Mouse (Mus musculus) liver, embryonic 14.5 days (tissue): ENCODE measurements around the gene Tmbim1. TPM values are rescaled to one million over a fixed set of nuclear protein-coding genes. Genes with fewer than 3 reads are reported as not detected.

Experiments
- ATAC-seq: fragments of 200-750 bp; cut with Nextera tagmentation; 2 replicates; pipeline ENCODE4 v1.8.0; 2017; ENCODE audit warnings: moderate number of reproducible peaks, mild to moderate bottlenecking, moderate library complexity; ENCODE audit not compliant: insufficient read depth
- DNase-seq, 3 experiments: peaks; one replicate each; pipeline ENCODE4 v3.0.0-alpha.2; 2012 to 2013; ENCODE audit warnings: low read depth in 3 of 3, low spot score in 3 of 3
- H3K27ac ChIP-seq: fragments of 300-500 bp; sonication (generic); 2 replicates; pipeline ENCODE4 v1.5.1; 2014; ENCODE audit warnings: moderate library complexity, mild to moderate bottlenecking, control low read depth, inconsistent platforms
- H3K27me3 ChIP-seq: fragments of 300-500 bp; sonication (generic); 2 replicates; pipeline ENCODE4 v1.6.1; 2014; ENCODE audit warnings: mild to moderate bottlenecking, low read length, moderate library complexity; ENCODE audit not compliant: control insufficient read depth, insufficient read depth
- H3K36me3 ChIP-seq: fragments of 300-500 bp; sonication (generic); replicated peaks from 2 replicates; pipeline ENCODE4 v1.6.1; 2014; ENCODE audit warnings: low read depth; ENCODE audit not compliant: control insufficient read depth, insufficient read depth
- H3K4me1 ChIP-seq, 2 experiments: fragments of 200-500 bp in 1 of 2; fragments of 300-500 bp in 1 of 2; sonication (generic) in 1 of 2; replicated peaks; 2 replicates each; pipeline ENCODE4 v1.6.1; 2012 to 2014; ENCODE audit warnings: antibody characterized with exemption in 1 of 2, inconsistent platforms in 1 of 2, low read length in 1 of 2; ENCODE audit not compliant: control insufficient read depth in 2 of 2, insufficient read depth in 2 of 2
- H3K4me2 ChIP-seq: fragments of 300-500 bp; sonication (generic); 2 replicates; pipeline ENCODE4 v1.6.1; 2014; ENCODE audit warnings: low read depth, mild to moderate bottlenecking, control low read depth, moderate library complexity
- H3K4me3 ChIP-seq, 2 experiments: fragments of 200-500 bp in 1 of 2; fragments of 300-500 bp in 1 of 2; sonication (generic) in 1 of 2; 2 replicates each; pipeline ENCODE4 v1.5.1; 2012 to 2014; ENCODE audit warnings: low read depth in 2 of 2, low read length in 2 of 2, mild to moderate bottlenecking in 2 of 2, control low read depth in 1 of 2, inconsistent platforms in 1 of 2, moderate library complexity in 1 of 2; ENCODE audit not compliant: insufficient read depth in 1 of 2
- H3K9ac ChIP-seq: fragments of 300-500 bp; sonication (generic); replicated peaks from 2 replicates; pipeline ENCODE4 v1.6.1; 2014; ENCODE audit warnings: mild to moderate bottlenecking, control low read depth, moderate library complexity
- H3K9me3 ChIP-seq: fragments of 300-500 bp; sonication (generic); 2 replicates; pipeline ENCODE4 v1.6.1; 2016; ENCODE audit warnings: low read length, mixed read lengths; ENCODE audit not compliant: control insufficient read depth
- CTCF ChIP-seq: IDR thresholded peaks from 2 replicates; pipeline ENCODE4 v1.5.1; 2016; ENCODE audit warnings: antibody characterized with exemption, low read depth, control low read depth
- EP300 ChIP-seq: IDR thresholded peaks from 2 replicates; pipeline ENCODE4 v1.6.1; 2016; ENCODE audit warnings: antibody characterized with exemption, low read depth
- WGBS: fragments of 180-500 bp; shearing (Covaris S2); extraction: QIAGEN DNeasy Blood & Tissue Kit; methylation state at CpG from one replicate; pipeline ENCODE4 v1.1.7; 2014; ENCODE audit not compliant: insufficient replicate concordance; 5-methylcytosine and 5-hydroxymethylcytosine counted together
- polyA plus RNA-seq, 2 experiments: library from polyadenylated mRNA; depleted of rRNA in 1 of 2; stranded (reverse) in 1 of 2; unstranded in 1 of 2; fragments of >200 nt; fragmentation: Nextera tagmentation in 1 of 2; extraction: Ambion mirVana in 1 of 2; gene quantifications; 2 replicates each; pipeline versions ENCODE4 v1.2.1 to v1.2.3; 2012 to 2014

Tmbim1 gene
- polyA plus RNA-seq, 2 experiments = 10.1 to 10.5 TPM

- Histone ChIP-seq H3K27ac (peak overlapping the region; percentile 45; the same call in 1 of the 2 replicates), H3K4me2 (peak overlapping the region; percentile 96), H3K27me3 (no peaks in the 10 kb centered on the region), H3K9me3 (no peaks in the 10 kb centered on the region), H3K36me3 (peaks cover 8% of the 10 kb centered on the region), H3K4me1 (peaks cover 17 to 18% of the 10 kb centered on the region in 2 experiments), H3K4me3 (peak overlapping the region; percentile 74 to 81), H3K9ac (peak overlapping the region; percentile 79)
- DNase-seq (peak in 2 of 3 experiments; percentile 30 to 41), ATAC-seq (peak; percentile 32)
- WGBS = 6% methylated on average over 15 of the region's 15 CpGs
- TF ChIP-seq CTCF (no peak), EP300 (no peak)
These were observed 21.5 kb downstream of the Tmbim1 start for GRCm38 (mm10) chr1:74283686-74284463.

- no peak for ATAC-seq
- H3K9me3 ChIP-seq = no peaks in the 10 kb centered on the region
- peaks cover 9 to 10% of the 10 kb centered on the region in 2 experiments for H3K4me1 ChIP-seq
- H3K27me3 ChIP-seq = no peaks in the 10 kb centered on the region
- no peak overlapping the region for H3K4me3 ChIP-seq
- peaks cover 6% of the 10 kb centered on the region for H3K36me3 ChIP-seq
- no peak for TF ChIP-seq CTCF
- TF ChIP-seq EP300 = no peak
- DNase-seq = no peak
- no peak overlapping the region for H3K9ac ChIP-seq
- no peak overlapping the region for H3K27ac ChIP-seq
- WGBS = 77% methylated on average over 10 of the region's 10 CpGs
- peak overlapping the region; percentile 96 for H3K4me2 ChIP-seq
These were observed 22.4 kb downstream of the Tmbim1 start for GRCm38 (mm10) chr1:74282896-74283625.

DNA sequence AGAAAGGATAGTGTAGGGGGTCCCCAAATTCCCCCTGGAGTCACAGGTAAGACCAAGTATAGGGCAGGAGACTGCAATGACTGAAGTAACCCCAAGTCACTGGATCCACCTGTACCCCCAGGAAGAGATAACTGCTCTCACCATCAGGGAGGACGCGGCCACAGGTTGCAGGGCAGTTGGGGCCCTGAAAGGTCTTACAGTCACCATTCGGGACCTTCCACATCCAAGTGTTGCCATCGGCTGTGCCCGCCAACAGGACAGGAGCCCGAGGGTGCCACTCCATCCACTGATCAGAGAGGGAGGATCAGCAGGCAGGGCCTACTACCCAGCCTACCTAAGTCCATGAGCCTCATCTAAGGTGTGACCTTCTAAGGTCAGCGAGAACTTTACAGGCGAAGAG, 23.5 kb downstream of the Tmbim1 start:
- Histone ChIP-seq H3K36me3 (peaks cover 6% of the 10 kb centered on the region), H3K4me2 (no peak overlapping the region), H3K27me3 (no peaks in the 10 kb centered on the region), H3K4me3 (no peak overlapping the region), H3K9ac (no peak overlapping the region), H3K9me3 (no peaks in the 10 kb centered on the region), H3K4me1 (peaks cover 7 to 10% of the 10 kb centered on the region in 2 experiments; a peak in 3 of 4 replicates), H3K27ac (no peak overlapping the region)
- no peak for ATAC-seq
- TF ChIP-seq EP300 (no peak), CTCF (no peak)
- 80% methylated on average over 8 of the region's 8 CpGs for WGBS
- no peak for DNase-seq

DNA sequence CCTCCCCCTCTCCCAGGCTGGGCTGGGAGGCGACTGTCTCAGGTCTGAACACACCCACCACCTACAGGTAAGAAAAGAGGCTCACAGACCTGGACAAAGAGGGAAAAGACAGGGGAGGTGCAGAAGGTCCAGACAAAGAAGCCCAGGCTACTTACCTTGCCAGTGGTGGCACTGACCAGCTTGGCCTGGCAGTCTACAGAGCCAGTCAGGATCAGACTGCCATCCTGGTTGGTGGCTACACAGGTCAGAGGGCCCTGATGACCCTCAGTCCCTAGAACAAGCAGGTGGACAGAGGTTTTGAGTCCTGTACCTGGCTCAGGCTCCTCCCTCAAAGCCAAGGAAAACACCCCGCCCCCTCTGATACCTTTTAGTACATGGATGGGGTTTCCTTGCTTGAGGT, 24.1 kb downstream of the Tmbim1 start:
- Histone ChIP-seq H3K27me3 (no peaks in the 10 kb centered on the region), H3K4me3 (no peak overlapping the region), H3K36me3 (peaks cover 6% of the 10 kb centered on the region), H3K9ac (no peak overlapping the region), H3K4me1 (peaks cover 7 to 10% of the 10 kb centered on the region in 2 experiments; a peak in 3 of 4 replicates), H3K4me2 (no peak overlapping the region), H3K27ac (no peak overlapping the region), H3K9me3 (no peaks in the 10 kb centered on the region)
- WGBS = 62% methylated on average over 2 of the region's 2 CpGs
- no peak for ATAC-seq
- no peak for DNase-seq
- no peak for TF ChIP-seq CTCF
- no peak for TF ChIP-seq EP300
